Mouse (Mus musculus): Measurements from ENCODE around the gene Clic3. TPM values are rescaled to one million over a fixed set of nuclear protein-coding genes. Genes with fewer than 3 reads are reported as not detected.

Clic3 gene
- polyA plus RNA-seq, 1 experiment from 2014 or later: 2.6 TPM

DNA sequence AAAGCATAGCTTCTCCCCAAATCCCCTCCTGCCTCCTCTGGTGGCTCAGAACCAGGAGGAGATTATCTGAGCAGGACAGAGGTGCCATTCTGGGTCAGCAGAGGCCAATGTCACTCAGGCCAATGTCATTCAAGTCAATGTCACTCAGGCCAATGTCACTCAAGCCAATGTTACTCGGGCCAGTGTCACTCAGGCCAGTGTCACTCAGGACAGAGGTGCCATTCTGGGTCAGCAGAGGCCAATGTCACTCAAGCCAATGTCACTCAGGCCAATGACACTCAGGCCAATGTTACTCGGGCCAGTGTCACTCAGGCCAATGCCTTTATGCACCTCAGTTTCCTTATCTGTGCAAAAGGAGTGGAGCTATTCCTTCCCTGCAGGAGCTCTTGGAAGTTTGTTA lies 15.9 kb downstream of the Clic3 start:
- H3K27me3 ChIP-seq (replicated peaks; ENCODE audit: control insufficient read depth, insufficient read depth, low read length): no peaks in the 10 kb centered on the region
- no peak overlapping the region for H3K27ac ChIP-seq (ENCODE audit: low read length)
- no peaks in the 10 kb centered on the region for H3K9me3 ChIP-seq (ENCODE audit: control insufficient read depth, low read length)
- H3K9ac ChIP-seq (ENCODE audit: low read depth, low read length): no peak overlapping the region
- H3K36me3 ChIP-seq (ENCODE audit: control insufficient read depth, insufficient read depth, low read length): no peaks in the 10 kb centered on the region
- no peak for ATAC-seq
- no peak overlapping the region for H3K4me3 ChIP-seq (ENCODE audit: low read length)
- 79% methylated on average over 2 of the region's 2 CpGs for WGBS
- no peak overlapping the region for H3K4me2 ChIP-seq (ENCODE audit: low read depth, low read length)
- H3K4me1 ChIP-seq (ENCODE audit: control insufficient read depth, insufficient read depth, low read length): peaks cover 8% of the 10 kb centered on the region

GRCm38 (mm10) chr2:25477541-25477940 lies 20.9 kb downstream of the Clic3 start:
- Histone ChIP-seq H3K27me3 (replicated peaks; ENCODE audit: control insufficient read depth, insufficient read depth, low read length) (no peaks in the 10 kb centered on the region), H3K36me3 (ENCODE audit: control insufficient read depth, insufficient read depth, low read length) (no peaks in the 10 kb centered on the region), H3K4me1 (ENCODE audit: control insufficient read depth, insufficient read depth, low read length) (no peaks in the 10 kb centered on the region), H3K4me3 (ENCODE audit: low read length) (no peak overlapping the region), H3K27ac (ENCODE audit: low read length) (no peak overlapping the region), H3K9me3 (ENCODE audit: control insufficient read depth, low read length) (no peaks in the 10 kb centered on the region), H3K9ac (ENCODE audit: low read depth, low read length) (no peak overlapping the region), H3K4me2 (ENCODE audit: low read depth, low read length) (no peak overlapping the region)
- ATAC-seq: no peak
- WGBS: 83% methylated on average over 8 of the region's 8 CpGs

DNA sequence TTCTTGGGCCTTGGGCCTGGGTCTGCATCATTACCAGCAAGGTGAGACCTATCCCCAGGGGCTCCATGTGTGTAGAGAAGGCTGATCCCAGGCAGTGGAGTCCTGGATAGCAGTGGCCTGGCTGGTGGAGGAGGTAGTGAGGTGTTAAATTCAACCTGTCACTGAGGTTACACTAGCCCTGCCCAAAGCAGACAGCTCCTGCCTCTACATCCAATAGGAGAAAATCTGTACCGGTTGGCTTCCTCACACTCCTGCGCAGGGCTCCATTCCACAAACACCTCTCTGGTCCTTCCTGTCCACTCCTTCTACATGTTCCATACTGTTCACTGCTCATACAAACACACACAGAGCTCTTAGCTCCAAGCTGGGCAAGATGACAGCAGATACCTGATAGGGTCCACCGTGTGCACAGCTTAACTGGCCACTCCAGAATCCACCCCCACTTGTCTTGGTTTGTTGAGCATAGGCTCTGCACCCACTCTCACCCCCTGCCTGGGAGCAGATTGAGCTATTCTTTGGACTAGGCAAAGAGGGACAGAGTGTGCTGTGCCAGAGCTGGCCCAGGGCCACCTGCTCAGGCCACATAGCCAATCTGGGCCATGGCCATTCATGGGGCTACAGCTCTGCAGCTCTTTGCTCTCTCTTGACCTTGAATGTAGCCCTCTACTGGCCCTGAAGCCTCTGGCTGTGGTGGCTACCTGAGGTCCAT lies 21.5 kb downstream of the Clic3 start:
- no peaks in the 10 kb centered on the region for H3K4me1 ChIP-seq (ENCODE audit: control insufficient read depth, insufficient read depth, low read length)
- no peak overlapping the region for H3K9ac ChIP-seq (ENCODE audit: low read depth, low read length)
- H3K27me3 ChIP-seq (replicated peaks; ENCODE audit: control insufficient read depth, insufficient read depth, low read length): no peaks in the 10 kb centered on the region
- ATAC-seq: no peak
- 94% methylated on average over 3 of the region's 3 CpGs for WGBS
- H3K27ac ChIP-seq (ENCODE audit: low read length): no peak overlapping the region
- no peaks in the 10 kb centered on the region for H3K36me3 ChIP-seq (ENCODE audit: control insufficient read depth, insufficient read depth, low read length)
- no peak overlapping the region for H3K4me3 ChIP-seq (ENCODE audit: low read length)
- H3K9me3 ChIP-seq (ENCODE audit: control insufficient read depth, low read length): no peaks in the 10 kb centered on the region
- no peak overlapping the region for H3K4me2 ChIP-seq (ENCODE audit: low read depth, low read length)

DNA sequence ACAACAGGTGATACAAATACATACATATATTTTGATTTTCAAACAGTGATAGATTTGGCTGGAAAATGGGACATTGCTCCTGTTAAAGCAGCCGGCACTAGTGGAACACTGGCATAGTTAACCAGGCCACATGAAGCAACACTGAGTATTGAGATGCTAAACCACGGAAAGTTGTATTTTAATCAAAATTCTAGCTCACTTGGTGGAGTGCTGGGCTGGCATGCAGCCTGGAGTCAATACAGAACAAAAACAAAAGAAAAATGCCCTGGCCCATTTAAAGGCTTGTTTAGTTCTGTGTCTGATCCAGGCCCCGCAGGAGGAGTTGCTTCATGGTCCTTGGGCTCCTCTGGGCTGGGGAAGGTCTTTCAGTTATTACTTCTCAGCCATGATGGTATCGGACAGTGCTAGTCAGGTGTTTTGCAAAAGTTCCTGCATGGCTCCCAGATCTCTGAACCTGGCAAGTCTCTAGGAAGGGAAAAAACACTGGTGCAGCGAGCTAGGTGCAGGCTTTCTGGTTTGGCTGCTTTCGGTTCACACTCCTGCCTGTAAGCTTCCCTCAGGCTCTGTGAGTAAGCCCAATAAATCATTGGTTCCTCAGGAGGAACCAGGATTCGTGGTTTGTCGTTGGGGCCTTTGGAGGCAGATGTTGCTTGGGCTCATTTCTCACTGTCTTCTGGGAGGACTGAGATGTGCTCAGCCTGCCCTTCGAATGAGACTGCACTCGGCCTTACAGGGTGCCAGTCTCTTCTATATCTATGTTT lies 23.1 kb downstream of the Clic3 start:
- peak; percentile 7; the same call in 1 of the 2 replicates for ATAC-seq

GRCm38 (mm10) chr2:25480541-25480940 lies 23.9 kb downstream of the Clic3 start:
- H3K9ac ChIP-seq (ENCODE audit: low read depth, low read length): no peak overlapping the region
- H3K4me3 ChIP-seq (ENCODE audit: low read length): no peak overlapping the region
- no peaks in the 10 kb centered on the region for H3K36me3 ChIP-seq (ENCODE audit: control insufficient read depth, insufficient read depth, low read length)
- ATAC-seq: no peak
- H3K4me1 ChIP-seq (ENCODE audit: control insufficient read depth, insufficient read depth, low read length): peaks cover 7% of the 10 kb centered on the region
- 81% methylated on average over 1 of the region's 1 CpGs for WGBS
- H3K4me2 ChIP-seq (ENCODE audit: low read depth, low read length): no peak overlapping the region
- no peaks in the 10 kb centered on the region for H3K9me3 ChIP-seq (ENCODE audit: control insufficient read depth, low read length)
- H3K27me3 ChIP-seq (replicated peaks; ENCODE audit: control insufficient read depth, insufficient read depth, low read length): no peaks in the 10 kb centered on the region
- no peak overlapping the region for H3K27ac ChIP-seq (ENCODE audit: low read length)

More for the DNA sequence above, 23.1 kb downstream of the Clic3 start:
- Histone ChIP-seq H3K36me3 (ENCODE audit: control insufficient read depth, insufficient read depth, low read length) (no peaks in the 10 kb centered on the region), H3K4me1 (ENCODE audit: control insufficient read depth, insufficient read depth, low read length) (no peaks in the 10 kb centered on the region), H3K27ac (ENCODE audit: low read length) (peak overlapping the region; percentile 48; the same call in 1 of the 2 replicates), H3K9ac (ENCODE audit: low read depth, low read length) (no peak overlapping the region), H3K4me2 (ENCODE audit: low read depth, low read length) (no peak overlapping the region), H3K9me3 (ENCODE audit: control insufficient read depth, low read length) (no peaks in the 10 kb centered on the region), H3K4me3 (ENCODE audit: low read length) (no peak overlapping the region), H3K27me3 (replicated peaks; ENCODE audit: control insufficient read depth, insufficient read depth, low read length) (no peaks in the 10 kb centered on the region)
- 50% methylated on average over 10 of the region's 10 CpGs for WGBS

DNA sequence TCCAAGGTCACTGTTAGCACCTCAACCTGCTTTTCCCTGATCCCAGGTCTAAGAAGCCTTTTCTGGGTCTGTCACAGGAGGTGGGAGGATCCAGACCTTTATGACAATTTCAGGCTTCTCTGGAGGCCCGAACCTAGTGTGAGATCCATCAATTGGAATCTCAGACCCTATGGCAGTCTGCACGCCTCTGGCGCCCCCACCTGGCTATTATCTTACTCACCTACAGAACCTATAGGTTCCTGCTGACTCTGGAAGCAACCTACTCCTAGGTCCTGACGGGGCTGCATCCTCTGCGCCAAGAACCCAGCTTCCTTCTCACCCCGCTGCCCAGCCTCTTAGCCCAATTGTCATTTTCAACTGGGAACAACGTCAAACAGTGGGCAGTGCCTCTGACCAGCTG lies 26.3 kb downstream of the Clic3 start:
- Histone ChIP-seq H3K4me2 (ENCODE audit: low read depth, low read length) (no peak overlapping the region), H3K4me3 (ENCODE audit: low read length) (no peak overlapping the region), H3K27ac (ENCODE audit: low read length) (no peak overlapping the region), H3K36me3 (ENCODE audit: control insufficient read depth, insufficient read depth, low read length) (no peaks in the 10 kb centered on the region), H3K9ac (ENCODE audit: low read depth, low read length) (no peak overlapping the region), H3K4me1 (ENCODE audit: control insufficient read depth, insufficient read depth, low read length) (peaks cover 12% of the 10 kb centered on the region), H3K9me3 (ENCODE audit: control insufficient read depth, low read length) (no peaks in the 10 kb centered on the region), H3K27me3 (replicated peaks; ENCODE audit: control insufficient read depth, insufficient read depth, low read length) (no peaks in the 10 kb centered on the region)
- WGBS: 25% methylated on average over 7 of the region's 7 CpGs
- ATAC-seq: no peak

DNA sequence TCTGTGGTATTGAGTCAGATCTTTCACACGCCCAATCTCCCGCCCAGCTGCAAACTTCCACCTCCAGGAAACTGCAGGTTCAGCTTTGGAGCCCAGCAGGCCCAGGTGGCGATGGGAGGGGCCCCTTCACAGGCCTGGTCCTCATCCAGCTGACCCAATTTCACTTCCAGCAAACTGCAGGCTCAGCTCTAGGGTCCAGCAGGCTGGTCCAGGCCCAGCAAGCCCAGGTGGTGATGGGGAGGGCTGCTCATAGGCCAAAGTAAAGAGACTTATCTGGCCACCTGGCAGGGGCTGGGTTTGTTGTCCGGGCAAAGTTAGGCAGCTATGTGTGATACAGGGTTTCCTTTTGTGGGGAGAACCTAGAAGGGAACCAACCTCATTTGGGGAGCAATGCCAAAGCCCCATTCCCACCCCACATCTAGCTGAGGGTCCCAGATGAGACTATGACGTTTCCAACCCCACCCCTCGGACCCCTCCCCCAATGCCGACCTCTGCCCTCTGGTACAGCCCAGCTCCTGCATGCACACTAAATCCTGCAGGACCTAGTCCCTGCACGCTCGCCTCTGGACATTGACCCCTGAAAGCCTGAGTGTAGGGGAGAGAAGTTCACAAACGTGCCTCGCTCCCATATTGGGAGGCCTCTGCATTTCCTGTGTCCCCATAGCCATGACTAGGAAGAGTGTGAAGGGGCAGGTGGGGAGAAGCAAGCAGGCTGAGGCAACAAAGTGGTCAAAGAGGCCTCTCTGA lies 28.4 kb downstream of the Clic3 start:
- no peak overlapping the region for H3K4me3 ChIP-seq (ENCODE audit: low read length)
- no peaks in the 10 kb centered on the region for H3K9me3 ChIP-seq (ENCODE audit: control insufficient read depth, low read length)
- peaks cover 15% of the 10 kb centered on the region for H3K4me1 ChIP-seq (ENCODE audit: control insufficient read depth, insufficient read depth, low read length)
- H3K27ac ChIP-seq (ENCODE audit: low read length): peak overlapping the region; percentile 39
- H3K27me3 ChIP-seq (replicated peaks; ENCODE audit: control insufficient read depth, insufficient read depth, low read length): no peaks in the 10 kb centered on the region
- WGBS: 47% methylated on average over 11 of the region's 11 CpGs
- H3K4me2 ChIP-seq (ENCODE audit: low read depth, low read length): 0 out of 2 replicates have a peak overlapping the region, but pooled peaks have one; percentile 12
- H3K36me3 ChIP-seq (ENCODE audit: control insufficient read depth, insufficient read depth, low read length): no peaks in the 10 kb centered on the region
- peak overlapping the region; percentile 29; the same call in 1 of the 2 replicates for H3K9ac ChIP-seq (ENCODE audit: low read depth, low read length)
- ATAC-seq: peak; percentile 79

- no peak overlapping the region for H3K4me3 ChIP-seq (ENCODE audit: low read length)
- no peaks in the 10 kb centered on the region for H3K9me3 ChIP-seq (ENCODE audit: control insufficient read depth, low read length)
- 53% methylated on average over 6 of the region's 6 CpGs for WGBS
- ATAC-seq: peak; percentile 31
- no peak overlapping the region for H3K27ac ChIP-seq (ENCODE audit: low read length)
- H3K4me1 ChIP-seq (ENCODE audit: control insufficient read depth, insufficient read depth, low read length): peaks cover 15% of the 10 kb centered on the region
- no peak overlapping the region for H3K4me2 ChIP-seq (ENCODE audit: low read depth, low read length)
- H3K9ac ChIP-seq (ENCODE audit: low read depth, low read length): peak overlapping the region; percentile 22; the same call in 1 of the 2 replicates
- H3K27me3 ChIP-seq (replicated peaks; ENCODE audit: control insufficient read depth, insufficient read depth, low read length): no peaks in the 10 kb centered on the region
- H3K36me3 ChIP-seq (ENCODE audit: control insufficient read depth, insufficient read depth, low read length): no peaks in the 10 kb centered on the region
Measured at GRCm38 (mm10) chr2:25487965-25488670, 31.5 kb downstream of the Clic3 start.

GRCm38 (mm10) chr2:25488671-25489068 lies 32.0 kb downstream of the Clic3 start:
- Histone ChIP-seq H3K9ac (ENCODE audit: low read depth, low read length) (no peak overlapping the region), H3K36me3 (ENCODE audit: control insufficient read depth, insufficient read depth, low read length) (no peaks in the 10 kb centered on the region), H3K4me3 (ENCODE audit: low read length) (no peak overlapping the region), H3K4me1 (ENCODE audit: control insufficient read depth, insufficient read depth, low read length) (peaks cover 15% of the 10 kb centered on the region), H3K4me2 (ENCODE audit: low read depth, low read length) (no peak overlapping the region), H3K27ac (ENCODE audit: low read length) (no peak overlapping the region), H3K9me3 (ENCODE audit: control insufficient read depth, low read length) (no peaks in the 10 kb centered on the region), H3K27me3 (replicated peaks; ENCODE audit: control insufficient read depth, insufficient read depth, low read length) (no peaks in the 10 kb centered on the region)
- 78% methylated on average over 7 of the region's 7 CpGs for WGBS
- ATAC-seq: no peak
